Mouse (Mus musculus) forebrain, embryonic 16.5 days (tissue): ENCODE measurements around the gene Pebp1. TPM values are rescaled to one million over a fixed set of nuclear protein-coding genes. Genes with fewer than 3 reads are reported as not detected.
"Not testable (repeated sequence)": the region's sequence is repeated elsewhere in the genome, so short reads cannot be mapped to it uniquely, and the experiment has no call there.

ENCODE experiments used
- ATAC-seq: fragments of 200-750 bp; cut with Nextera tagmentation; 2 replicates; pipeline ENCODE4 v1.8.0; 2017; ENCODE audit warnings: mild to moderate bottlenecking, moderate library complexity
- H3K27ac ChIP-seq: fragments of 300-500 bp; sonication (generic); 2 replicates; pipeline ENCODE4 v1.5.1; 2014; ENCODE audit warnings: low read length, control low read depth
- H3K27me3 ChIP-seq: fragments of 300-500 bp; sonication (generic); replicated peaks from 2 replicates; pipeline ENCODE4 v1.6.1; 2014; ENCODE audit warnings: low read length; ENCODE audit not compliant: control insufficient read depth, insufficient read depth
- H3K36me3 ChIP-seq: fragments of 300-500 bp; sonication (generic); 2 replicates; pipeline ENCODE4 v1.6.1; 2014; ENCODE audit not compliant: control insufficient read depth, insufficient read depth
- H3K4me1 ChIP-seq: fragments of 300-500 bp; sonication (generic); replicated peaks from 2 replicates; pipeline ENCODE4 v1.6.1; 2014; ENCODE audit warnings: low read length; ENCODE audit not compliant: control insufficient read depth, insufficient read depth
- H3K4me2 ChIP-seq: fragments of 300-500 bp; sonication (generic); 2 replicates; pipeline ENCODE4 v1.6.1; 2014; ENCODE audit warnings: mild to moderate bottlenecking, low read length, control low read depth
- H3K4me3 ChIP-seq: fragments of 300-500 bp; sonication (generic); replicated peaks from 2 replicates; pipeline ENCODE4 v1.5.1; 2014; ENCODE audit warnings: mild to moderate bottlenecking, low read length, control low read depth
- H3K9ac ChIP-seq: fragments of 300-500 bp; sonication (generic); replicated peaks from 2 replicates; pipeline ENCODE4 v1.6.1; 2014; ENCODE audit warnings: low read depth, low read length, control low read depth
- H3K9me3 ChIP-seq: fragments of 300-500 bp; sonication (generic); 2 replicates; pipeline ENCODE4 v1.6.1; 2016; ENCODE audit warnings: low read length; ENCODE audit not compliant: control insufficient read depth
- WGBS: fragments of 180-500 bp; shearing (Covaris S2); extraction: QIAGEN DNeasy Blood & Tissue Kit; methylation state at CpG from one replicate; pipeline ENCODE4 v1.1.7; 2014; 5-methylcytosine and 5-hydroxymethylcytosine counted together
- polyA plus RNA-seq: library from polyadenylated mRNA; unstranded; fragments of >200 nt; fragmentation: Nextera tagmentation; extraction: Ambion mirVana; gene quantifications from 2 replicates; pipeline ENCODE4 v1.2.1, GENCODE M21; 2015

The Pebp1 gene
- polyA plus RNA-seq, 1 experiment from 2014 or later: 1,180 TPM

DNA sequence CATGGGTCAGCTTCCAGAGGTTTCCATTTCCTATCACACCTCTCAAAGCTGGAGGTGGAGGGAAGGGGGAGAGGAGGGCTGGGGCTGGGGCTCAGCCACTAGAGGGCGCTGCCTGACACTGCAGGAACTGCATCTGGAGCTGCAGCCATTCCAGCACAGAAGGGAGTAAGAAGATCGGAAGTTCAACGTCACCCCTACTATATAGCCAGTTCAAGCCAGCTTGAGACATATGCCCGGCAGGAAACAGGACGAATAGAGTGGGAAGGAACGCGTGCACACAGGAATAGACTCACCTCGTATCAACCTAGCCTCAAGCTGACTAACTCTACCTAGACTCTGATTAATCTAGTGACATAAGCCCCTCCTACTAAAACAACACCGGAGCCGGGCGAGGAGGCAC, 20.3 kb upstream of the Pebp1 start:
- Histone ChIP-seq H3K4me2 (no peak overlapping the region), H3K9ac (no peak overlapping the region), H3K27me3 (no peaks in the 10 kb centered on the region), H3K9me3 (peaks cover 4% of the 10 kb centered on the region; the same call in 1 of the 2 replicates), H3K4me3 (no peak overlapping the region), H3K27ac (no peak overlapping the region), H3K36me3 (no peaks in the 10 kb centered on the region), H3K4me1 (no peaks in the 10 kb centered on the region)
- 38% methylated on average over 11 of the region's 11 CpGs for WGBS
- no peak for ATAC-seq

DNA sequence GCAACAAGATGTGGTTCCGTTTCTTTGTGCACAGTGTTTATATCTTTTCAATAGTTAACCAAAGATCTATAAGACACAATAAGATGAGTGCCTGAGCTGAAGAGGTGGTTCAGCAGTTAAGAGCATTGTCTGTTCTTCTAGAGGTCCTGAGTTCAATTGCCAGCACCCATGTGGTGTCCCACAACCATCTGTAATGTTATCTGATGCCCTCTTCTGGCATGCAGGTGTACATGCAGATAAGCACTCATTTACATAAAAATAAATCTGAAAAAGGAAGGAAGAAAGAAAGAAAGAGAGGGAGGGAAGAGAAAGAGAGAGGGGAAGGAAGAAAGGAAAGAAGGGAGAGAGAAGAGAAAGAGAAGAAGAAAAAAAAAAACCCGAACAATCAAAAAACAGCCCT, 19.4 kb upstream of the Pebp1 start:
- Histone ChIP-seq H3K4me3 (no peak overlapping the region), H3K27me3 (no peaks in the 10 kb centered on the region), H3K9me3 (peaks cover 4% of the 10 kb centered on the region; the same call in 1 of the 2 replicates), H3K4me1 (no peaks in the 10 kb centered on the region), H3K9ac (no peak overlapping the region), H3K27ac (no peak overlapping the region), H3K36me3 (no peaks in the 10 kb centered on the region), H3K4me2 (no peak overlapping the region)
- ATAC-seq: no peak
- WGBS: 95% methylated on average over 2 of the region's 2 CpGs

- no peaks in the 10 kb centered on the region for H3K36me3 ChIP-seq
- H3K27me3 ChIP-seq: no peaks in the 10 kb centered on the region
- H3K4me3 ChIP-seq: no peak overlapping the region
- no peak overlapping the region for H3K9ac ChIP-seq
- ATAC-seq: no peak
- H3K4me2 ChIP-seq: no peak overlapping the region
- no peak overlapping the region for H3K27ac ChIP-seq
- H3K9me3 ChIP-seq: peaks cover 4% of the 10 kb centered on the region; the same call in 1 of the 2 replicates
- WGBS: 90% methylated on average over 5 of the region's 5 CpGs
- H3K4me1 ChIP-seq: no peaks in the 10 kb centered on the region
Observed at GRCm38 (mm10) chr5:117305754-117306153, 18.3 kb upstream of the Pebp1 start.

GRCm38 (mm10) chr5:117304947-117305346, 17.5 kb upstream of the Pebp1 start:
- H3K4me2 ChIP-seq: no peak overlapping the region
- ATAC-seq: no peak
- H3K9ac ChIP-seq: no peak overlapping the region
- no peaks in the 10 kb centered on the region for H3K27me3 ChIP-seq
- WGBS: 79% methylated on average over 7 of the region's 7 CpGs
- H3K4me1 ChIP-seq: no peaks in the 10 kb centered on the region
- no peak overlapping the region for H3K27ac ChIP-seq
- H3K9me3 ChIP-seq: peaks cover 4% of the 10 kb centered on the region; the same call in 1 of the 2 replicates
- no peaks in the 10 kb centered on the region for H3K36me3 ChIP-seq
- no peak overlapping the region for H3K4me3 ChIP-seq

GRCm38 (mm10) chr5:117303691-117304579, 16.5 kb upstream of the Pebp1 start:
- Histone ChIP-seq H3K9ac (no peak overlapping the region), H3K4me2 (no peak overlapping the region), H3K27ac (no peak overlapping the region), H3K4me3 (no peak overlapping the region), H3K36me3 (no peaks in the 10 kb centered on the region), H3K4me1 (no peaks in the 10 kb centered on the region), H3K9me3 (peaks cover 4% of the 10 kb centered on the region; the same call in 1 of the 2 replicates), H3K27me3 (no peaks in the 10 kb centered on the region)
- WGBS: 59% methylated on average over 18 of the region's 18 CpGs
- no peak for ATAC-seq

DNA sequence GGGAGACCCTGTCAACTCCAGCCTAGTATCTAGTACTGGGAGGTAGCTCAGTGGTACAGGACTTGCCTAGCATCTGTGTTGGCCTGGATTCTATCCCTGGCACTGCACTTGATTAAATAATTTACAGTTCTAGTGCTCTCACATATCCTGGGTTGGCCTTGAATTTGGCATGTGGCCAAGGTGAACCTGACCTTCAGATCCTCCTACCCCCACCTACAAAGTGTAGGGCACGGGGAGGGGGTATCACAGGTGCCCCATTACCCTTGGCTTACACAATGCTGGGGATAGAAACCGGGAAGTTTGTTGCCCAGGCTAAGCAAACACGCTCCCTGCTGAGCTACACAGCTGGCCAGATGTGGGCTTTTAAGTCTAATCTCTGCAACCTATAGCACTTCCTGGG, 15.5 kb upstream of the Pebp1 start:
- Histone ChIP-seq H3K27ac (no peak overlapping the region), H3K4me1 (no peaks in the 10 kb centered on the region), H3K9me3 (peaks cover 4% of the 10 kb centered on the region; the same call in 1 of the 2 replicates), H3K4me2 (no peak overlapping the region), H3K27me3 (no peaks in the 10 kb centered on the region), H3K4me3 (no peak overlapping the region), H3K36me3 (no peaks in the 10 kb centered on the region), H3K9ac (no peak overlapping the region)
- WGBS: 80% methylated on average over 3 of the region's 3 CpGs
- ATAC-seq: no peak

GRCm38 (mm10) chr5:117295011-117295410, 7.6 kb upstream of the Pebp1 start:
- H3K9me3 ChIP-seq: no peaks in the 10 kb centered on the region; the same call in 1 of the 2 replicates
- ATAC-seq: no peak
- no peak overlapping the region for H3K9ac ChIP-seq
- H3K36me3 ChIP-seq: no peaks in the 10 kb centered on the region
- no peak overlapping the region for H3K4me2 ChIP-seq
- H3K4me3 ChIP-seq: no peak overlapping the region
- 92% methylated on average over 8 of the region's 8 CpGs for WGBS
- H3K4me1 ChIP-seq: no peaks in the 10 kb centered on the region
- H3K27me3 ChIP-seq: no peaks in the 10 kb centered on the region
- H3K27ac ChIP-seq: no peak overlapping the region

DNA sequence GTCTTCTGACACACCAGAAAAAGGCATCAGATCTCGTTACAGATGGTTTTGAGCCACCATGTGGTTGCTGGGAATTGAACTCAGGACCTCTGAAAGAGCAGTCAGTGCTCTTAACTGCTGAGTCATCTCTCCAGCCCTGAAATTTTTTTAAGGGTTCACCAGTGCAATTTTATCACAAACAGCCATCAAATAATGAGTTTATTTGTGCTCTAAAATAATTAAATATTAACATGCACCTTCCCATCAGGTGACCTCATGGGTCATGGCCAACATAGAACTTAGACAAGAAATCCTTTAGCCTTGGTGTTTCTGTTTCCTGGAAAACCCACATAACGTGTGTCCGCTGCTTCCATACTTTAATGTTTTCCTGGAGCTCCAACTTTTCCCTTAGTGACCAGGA, 6.4 kb upstream of the Pebp1 start:
- not testable (repeated sequence) for H3K4me3 ChIP-seq, H3K27ac ChIP-seq, ATAC-seq, H3K9me3 ChIP-seq, H3K4me1 ChIP-seq, H3K9ac ChIP-seq, H3K36me3 ChIP-seq, H3K27me3 ChIP-seq, H3K4me2 ChIP-seq
- 86% methylated on average over 3 of the region's 3 CpGs for WGBS

DNA sequence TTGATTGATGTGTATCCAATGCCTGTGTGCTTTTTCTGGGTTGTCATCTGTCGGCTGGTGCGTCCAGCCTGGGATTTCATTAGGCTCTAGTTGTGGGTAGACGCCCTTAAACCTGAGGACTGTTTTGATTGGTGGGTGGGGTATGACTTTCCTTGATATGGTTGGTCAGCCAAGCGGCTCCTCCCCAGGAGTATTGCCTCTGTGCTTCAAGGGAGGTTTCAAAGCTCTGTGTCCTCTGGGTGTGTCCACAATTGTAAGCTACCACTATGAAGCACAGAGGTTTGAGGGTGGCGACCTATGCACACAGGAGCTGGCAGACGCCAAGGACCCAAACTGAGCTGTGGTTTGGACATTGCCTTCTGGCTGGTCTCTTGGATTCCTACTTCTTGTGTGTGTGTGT, 5.1 kb upstream of the Pebp1 start:
- H3K4me3 ChIP-seq: no peak overlapping the region
- no peaks in the 10 kb centered on the region; the same call in 1 of the 2 replicates for H3K9me3 ChIP-seq
- no peak overlapping the region for H3K9ac ChIP-seq
- 82% methylated on average over 6 of the region's 6 CpGs for WGBS
- H3K4me1 ChIP-seq: peaks cover 5% of the 10 kb centered on the region
- no peaks in the 10 kb centered on the region for H3K27me3 ChIP-seq
- no peaks in the 10 kb centered on the region for H3K36me3 ChIP-seq
- ATAC-seq: no peak
- no peak overlapping the region for H3K27ac ChIP-seq
- no peak overlapping the region for H3K4me2 ChIP-seq
